8 mouse cellular contexts compared by ENCODE assay signal in the genomic region with DNA sequence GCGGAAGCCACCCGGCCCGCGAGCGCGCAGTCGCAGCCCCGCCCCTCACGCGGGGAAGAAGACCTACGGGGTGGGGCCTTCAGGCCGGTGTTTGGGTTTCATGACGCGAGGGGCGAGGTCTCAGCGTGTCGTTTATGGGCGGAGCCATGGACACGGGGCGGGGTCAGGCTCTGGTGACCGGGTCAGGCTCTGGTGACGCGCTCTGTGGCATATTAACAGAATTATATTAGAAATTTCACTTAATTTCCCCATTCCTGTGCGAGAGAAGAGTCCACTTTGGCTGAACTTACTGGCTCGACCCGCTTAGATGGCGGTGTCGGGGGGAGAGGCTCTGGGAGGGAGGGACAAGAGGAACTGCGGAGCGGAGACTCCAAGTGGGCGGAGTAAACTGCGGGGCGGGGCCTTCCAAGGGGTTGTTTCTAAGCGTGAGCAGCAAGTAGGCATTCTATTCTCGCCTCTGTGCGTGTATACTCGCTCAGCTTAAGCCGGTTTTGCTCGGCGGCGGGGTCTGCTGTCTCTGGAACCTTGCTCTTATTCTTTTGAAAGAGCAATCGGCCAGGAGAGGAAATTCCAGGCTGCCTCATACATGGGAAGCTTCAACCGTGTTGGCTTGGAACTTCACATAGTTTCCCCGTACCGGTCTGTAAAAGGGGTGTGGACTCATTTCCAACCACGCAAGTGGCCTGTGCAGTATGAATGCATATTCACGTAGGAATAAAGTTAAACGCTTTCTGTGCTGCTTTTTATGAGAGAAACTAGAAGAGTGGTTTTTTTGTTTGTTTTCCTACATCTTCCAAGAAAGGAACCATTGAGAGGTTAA. TPM values are rescaled to one million over a fixed set of nuclear protein-coding genes. Genes with fewer than 3 reads are reported as not detected.
DNase-seq lines count a peak whose midpoint lies in the region; ATAC-seq and TF ChIP-seq lines count a peak whose summit lies in the region.
"Not testable (repeated sequence)": the region's sequence is repeated elsewhere in the genome, so short reads cannot be mapped to it uniquely, and the experiment has no call there.

No protein-coding gene starts in this region.

- intact Hi-C loops in gastrocnemius, adult 2 months (cut with DNase I) = not testable (repeated sequence)

- WGBS in hindbrain, embryonic 13.5 days = under 1% methylated on average over 20 of the region's 48 CpGs
- 4% methylated on average over 10 of the region's 48 CpGs for WGBS in liver, postnatal 0 days (ENCODE audit: insufficient replicate concordance)

- TF ChIP-seq EP300 in liver, postnatal 0 days (IDR thresholded peaks at IDR 0.05; ENCODE audit: low read depth) = not testable (repeated sequence)

- not testable (repeated sequence) for H3K9me3 ChIP-seq in hindbrain, embryonic 13.5 days; liver, postnatal 0 days (ENCODE audit: low read length)

- peak; percentile 37 for DNase-seq in NIH3T3 (ENCODE audit: low read depth)
- peak; percentile 32 for DNase-seq in embryo, embryonic 9.5 days (ENCODE audit: extremely low spot score)
- DNase-seq in gastrocnemius, adult 2 months; layer of hippocampus, adult 2 months (ENCODE audit: low spot score in 2 of 2): not testable (repeated sequence)
- DNase-seq in liver, postnatal 0 days = peak; percentile 17
- DNase-seq in neural tube, embryonic 10.5 days (ENCODE audit: extremely low spot score, low spot score) = peak; percentile 23
- DNase-seq in thymus, postnatal 14 days = peak; percentile 12

- H3K4me2 ChIP-seq in hindbrain, embryonic 13.5 days = peak overlapping the region; percentile 46
- H3K4me2 ChIP-seq in liver, postnatal 0 days (ENCODE audit: low read depth, low read length) = peak overlapping the region; percentile 54

- not testable (repeated sequence) for H3K36me3 ChIP-seq in hindbrain, embryonic 13.5 days; liver, postnatal 0 days (replicated peaks; ENCODE audit: insufficient read depth, low read length)

- not testable (repeated sequence) for H3K27me3 ChIP-seq in hindbrain, embryonic 13.5 days; liver, postnatal 0 days (ENCODE audit: insufficient read depth, low read length)

- H3K4me1 ChIP-seq in hindbrain, embryonic 13.5 days (replicated peaks); liver, postnatal 0 days (ENCODE audit: insufficient read depth): not testable (repeated sequence)

- H3K4me3 ChIP-seq in gastrocnemius, adult 2 months = peak overlapping the region; percentile 65
- peak overlapping the region; percentile 28 for H3K4me3 ChIP-seq in hindbrain, embryonic 13.5 days
- peak overlapping the region; percentile 38; the same call in 1 of the 2 replicates for H3K4me3 ChIP-seq in layer of hippocampus, adult 2 months
- H3K4me3 ChIP-seq in liver, postnatal 0 days (ENCODE audit: low read depth, low read length) = peak overlapping the region; percentile 55

- not testable (repeated sequence) for H3K9ac ChIP-seq in hindbrain, embryonic 13.5 days; liver, postnatal 0 days (replicated peaks)

- ATAC-seq in hindbrain, embryonic 13.5 days (ENCODE audit: low FRiP score) = peak; percentile 97
- ATAC-seq in liver, postnatal 0 days = peak; percentile 97

- TF ChIP-seq CTCF in gastrocnemius, adult 2 months (IDR thresholded peaks at IDR 0.05); layer of hippocampus, adult 2 months (conservative IDR thresholded peaks at IDR 0.05); liver, postnatal 0 days (IDR thresholded peaks at IDR 0.05; ENCODE audit: low read depth): not testable (repeated sequence)

- peak overlapping the region; percentile 83 for H3K27ac ChIP-seq in gastrocnemius, adult 2 months
- H3K27ac ChIP-seq in hindbrain, embryonic 13.5 days; layer of hippocampus, adult 2 months: not testable (repeated sequence)
- H3K27ac ChIP-seq in liver, postnatal 0 days (ENCODE audit: low read depth) = 0 out of 2 replicates have a peak overlapping the region, but pooled peaks have one; percentile 55

RNA-seq across cellular contexts. Expression of gene Tagap1, which starts 0.4 kb away (rescaled TPM):
- total RNA-seq in gastrocnemius, adult 2 months (2021) = 10 to 100 TPM; 11.7 to 16.2 TPM
- 49.4 and 51.7 TPM in 2 replicates for polyA plus RNA-seq in hindbrain, embryonic 13.5 days (2015; fragmentation: Nextera tagmentation; extraction: Ambion mirVana)
- 10 to 100 TPM; 25.0 to 27.1 TPM for total RNA-seq in layer of hippocampus, adult 2 months (2021)
- polyA plus RNA-seq in liver, postnatal 0 days (2015; fragmentation: Nextera tagmentation; extraction: Ambion mirVana) = 9.2 and 9.6 TPM in 2 replicates

RNA-seq across cellular contexts. Expression of gene Rnaset2b, which starts 9.0 kb away (rescaled TPM):
- total RNA-seq in gastrocnemius, adult 2 months (2021) = 100 to 1,000 TPM; 100 to 123 TPM
- polyA plus RNA-seq in hindbrain, embryonic 13.5 days (2015; fragmentation: Nextera tagmentation; extraction: Ambion mirVana) = 102 and 116 TPM in 2 replicates
- 10 to 100 TPM; 35.4 to 39.5 TPM for total RNA-seq in layer of hippocampus, adult 2 months (2021)
- 161 and 182 TPM in 2 replicates for polyA plus RNA-seq in liver, postnatal 0 days (2015; fragmentation: Nextera tagmentation; extraction: Ambion mirVana)

RNA-seq across cellular contexts. Expression of gene Rsph3b, which starts 12.9 kb away (rescaled TPM):
- total RNA-seq in gastrocnemius, adult 2 months (2021) = 10 to 100 TPM; 20.3 to 26.5 TPM
- 51.8 and 56.4 TPM in 2 replicates for polyA plus RNA-seq in hindbrain, embryonic 13.5 days (2015; fragmentation: Nextera tagmentation; extraction: Ambion mirVana)
- 10 to 100 TPM; 28.8 to 30.5 TPM for total RNA-seq in layer of hippocampus, adult 2 months (2021)
- 13.2 and 14.5 TPM in 2 replicates for polyA plus RNA-seq in liver, postnatal 0 days (2015; fragmentation: Nextera tagmentation; extraction: Ambion mirVana)

RNA-seq across cellular contexts. Expression of gene Gm49721, which starts 17.3 kb away (rescaled TPM):
- total RNA-seq in gastrocnemius, adult 2 months (2021) = under 1 TPM in 1 of 2 experiments, not detected in 1; 0.59 TPM
- 0.19 and 0.26 TPM in 2 replicates for polyA plus RNA-seq in hindbrain, embryonic 13.5 days (2015; fragmentation: Nextera tagmentation; extraction: Ambion mirVana)
- 1 to 10 TPM in 1 of 2 experiments, under 1 TPM in 1; 0.25 to 1.0 TPM for total RNA-seq in layer of hippocampus, adult 2 months (2021)
- 0.06 TPM in 1 of 2 replicates, not detected in the other for polyA plus RNA-seq in liver, postnatal 0 days (2015; fragmentation: Nextera tagmentation; extraction: Ambion mirVana)
